Mouse (Mus musculus): Measurements from ENCODE around the gene Olfr711. TPM values are rescaled to one million over a fixed set of nuclear protein-coding genes. Genes with fewer than 3 reads are reported as not detected.
"Not testable (repeated sequence)": the region's sequence is repeated elsewhere in the genome, so short reads cannot be mapped to it uniquely, and the experiment has no call there.

Olfr711 gene
- total RNA-seq (2021): not detected

DNA sequence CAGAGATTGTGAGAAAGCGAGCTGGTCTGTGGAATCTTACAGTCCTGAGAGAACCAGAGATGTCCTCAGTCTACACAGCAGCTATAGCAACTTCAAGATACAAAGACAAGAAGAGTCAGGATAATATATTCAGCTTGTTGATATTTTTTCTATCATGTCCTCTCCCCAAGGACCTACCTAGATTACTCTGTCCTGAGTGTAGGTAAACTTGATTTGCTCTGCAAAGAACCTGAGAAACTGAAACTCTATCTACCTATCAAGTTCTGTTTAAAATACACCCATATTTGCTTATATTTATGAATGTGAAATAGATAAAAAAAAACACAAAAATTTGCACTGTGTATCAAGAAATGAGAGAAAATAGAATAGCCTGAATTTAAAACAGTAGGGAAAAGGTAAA, at the start of gene Olfr711:
TSS of gene Olfr711 (minus strand) at position 101 of the 400 bp plus-strand sequence.
- no peak for DNase-seq (ENCODE audit: extremely low spot score in 1 of 2, low spot score in 1 of 2)

GRCm38 (mm10) chr7:107005972-107006371, 30.7 kb upstream of the Olfr711 start, which contains the start of gene Olfr2:
Gene Olfr2 (minus strand): TSS chr7:107006072.
- DNase-seq (ENCODE audit: extremely low spot score in 1 of 2, low spot score in 1 of 2): no peak

DNA sequence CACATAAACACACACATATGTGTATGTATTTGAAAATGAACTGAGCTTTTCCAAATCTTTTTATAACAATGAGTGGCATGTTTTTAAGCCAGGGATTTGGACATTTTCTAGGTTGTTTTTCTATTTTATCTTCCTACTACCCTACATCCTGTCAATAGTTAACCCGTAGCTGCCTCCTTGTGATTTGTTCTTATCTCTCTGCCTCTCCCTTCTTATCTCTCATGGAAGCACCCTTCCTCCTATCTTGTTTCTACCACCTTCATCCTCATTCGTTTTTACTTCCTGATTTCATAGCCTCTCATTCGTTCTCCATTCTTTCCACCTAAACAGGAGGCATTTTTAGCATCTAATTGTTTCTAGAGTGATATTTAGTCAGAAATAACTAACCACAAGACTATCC, 28.9 kb upstream of the Olfr711 start:
- no peak for DNase-seq (ENCODE audit: extremely low spot score in 1 of 2, low spot score in 1 of 2)

DNA sequence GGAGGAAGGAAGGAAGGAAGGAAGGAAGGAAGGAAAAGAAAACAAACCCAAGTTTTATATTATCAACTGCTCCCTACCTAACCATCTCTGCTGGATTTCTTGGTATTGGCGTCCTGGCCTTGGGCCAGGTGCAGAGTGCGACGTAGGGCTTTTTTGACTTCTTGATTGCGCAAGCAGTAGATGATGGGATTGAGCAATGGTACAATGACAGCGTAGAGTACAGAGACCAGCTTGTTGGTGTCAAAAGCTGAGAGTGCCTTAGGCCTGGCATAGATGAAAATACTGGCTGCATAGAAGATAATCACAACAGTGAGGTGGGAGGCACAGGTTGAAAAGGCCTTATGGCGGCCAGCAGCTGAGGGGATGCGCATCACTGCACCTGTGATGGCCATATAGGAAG, 25.5 kb upstream of the Olfr711 start:
- no peak for DNase-seq (ENCODE audit: extremely low spot score in 1 of 2, low spot score in 1 of 2)

DNA sequence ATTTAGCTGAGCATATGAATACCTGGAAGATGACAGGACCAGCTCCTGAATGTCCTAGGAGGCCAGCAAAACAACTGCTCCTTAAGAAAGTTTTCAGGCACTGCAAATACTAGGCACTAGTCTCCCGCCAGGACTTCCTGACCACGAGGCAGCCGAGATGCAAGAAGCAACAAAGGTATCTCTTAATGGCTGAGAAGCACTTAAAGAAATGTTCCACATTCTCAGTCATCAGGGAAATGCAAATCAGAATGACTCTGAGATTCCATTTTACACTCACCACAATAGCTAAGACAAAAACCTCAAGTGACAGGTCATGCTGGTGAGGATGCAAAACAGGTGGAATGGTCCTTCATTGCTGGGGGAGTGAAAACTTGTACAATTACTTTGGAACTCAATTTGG, 10.0 kb upstream of the Olfr711 start:
- DNase-seq (ENCODE audit: extremely low spot score in 1 of 2, low spot score in 1 of 2): no peak

GRCm38 (mm10) chr7:106967503-106967902, 7.8 kb downstream of the Olfr711 start:
- not testable (repeated sequence) for DNase-seq (ENCODE audit: extremely low spot score in 1 of 2, low spot score in 1 of 2)

DNA sequence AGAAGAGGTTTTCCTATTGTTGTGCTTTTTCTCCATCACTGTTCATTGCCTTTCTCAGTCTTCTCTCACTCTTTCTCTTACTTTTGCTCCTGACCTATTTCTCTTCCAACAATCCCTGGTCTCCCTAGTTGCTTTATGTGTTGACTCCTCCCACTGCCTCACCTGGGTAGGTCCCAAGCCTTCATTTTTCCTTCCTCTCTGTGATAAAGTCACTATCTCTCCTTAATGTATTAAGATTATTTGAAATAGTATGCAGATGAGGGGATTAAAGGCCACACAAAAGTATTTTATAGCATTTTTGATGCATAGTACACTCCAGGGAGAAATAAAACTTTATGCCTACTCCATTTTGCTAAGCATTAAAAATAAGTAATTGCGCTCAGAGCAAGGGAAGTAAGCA, 11.4 kb downstream of the Olfr711 start, which contains the start of gene Olfr6:
TSS of gene Olfr6 (minus strand) at position 101 of the 400 bp plus-strand sequence.
- DNase-seq (ENCODE audit: extremely low spot score in 1 of 2, low spot score in 1 of 2): no peak

- no peak for DNase-seq (ENCODE audit: extremely low spot score in 1 of 2, low spot score in 1 of 2)
These were observed 27.0 kb downstream of the Olfr711 start, which contains the start of gene Olfr710 for GRCm38 (mm10) chr7:106948212-106948611. Gene Olfr710 (minus strand): TSS chr7:106948312.

DNA sequence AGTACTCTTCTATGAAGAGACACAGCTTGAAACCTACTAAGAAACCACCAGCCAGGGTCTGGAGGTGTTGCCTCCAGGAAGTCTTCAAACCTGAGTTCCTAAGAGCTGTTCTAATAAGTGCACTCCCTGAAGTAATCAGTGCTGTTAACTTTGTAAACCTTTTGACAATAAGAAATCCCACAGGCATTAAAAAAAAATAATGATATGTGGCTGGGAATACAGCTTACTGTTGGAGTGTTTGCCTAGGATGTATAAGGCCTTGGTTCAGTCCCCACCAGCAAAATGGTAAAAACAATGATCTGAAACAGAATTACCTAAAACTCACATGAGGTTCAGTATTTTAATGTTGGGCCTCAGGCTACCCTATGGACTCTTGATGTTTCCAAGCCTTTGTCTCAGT, 43.1 kb downstream of the Olfr711 start, which contains the start of gene Olfr709-ps1:
TSS of gene Olfr709-ps1 (minus strand) at position 101 of the 400 bp plus-strand sequence.
- no peak for DNase-seq (ENCODE audit: extremely low spot score in 1 of 2, low spot score in 1 of 2)

DNA sequence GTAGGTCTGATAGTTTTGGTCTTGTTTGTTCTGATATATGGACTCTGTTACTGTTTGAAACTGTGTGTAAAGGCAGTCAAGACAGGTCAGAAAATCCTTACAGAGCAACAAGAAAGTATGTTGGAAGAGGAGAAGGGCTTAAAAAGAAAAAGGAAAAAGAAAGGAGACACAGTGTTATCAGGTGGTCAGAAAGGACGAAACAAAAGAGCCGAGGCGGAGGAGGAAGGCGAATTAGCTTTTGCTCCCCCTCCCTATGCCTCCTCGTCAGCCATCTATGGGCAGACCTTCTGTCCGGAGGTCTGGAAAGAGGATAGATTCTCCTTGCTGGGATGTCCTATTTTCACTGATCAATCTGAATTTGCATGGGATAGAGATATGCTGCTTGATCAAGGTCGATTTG, 54.3 kb downstream of the Olfr711 start:
- DNase-seq (ENCODE audit: extremely low spot score in 1 of 2, low spot score in 1 of 2): not testable (repeated sequence)

Other genes starting within 250 kb of the Olfr711 start
- not detected for gene Olfr697, start 233.0 kb downstream of the Olfr711 start, total RNA-seq (2021)
- not detected for gene Olfr698, start 220.1 kb downstream of the Olfr711 start, total RNA-seq (2021)
- gene Olfr699, start 182.3 kb downstream of the Olfr711 start, total RNA-seq (2021): not detected
- not detected for gene Olfr700, start 166.6 kb downstream of the Olfr711 start, total RNA-seq (2021)
- not detected for gene Olfr701, start 161.3 kb downstream of the Olfr711 start, total RNA-seq (2021)
- gene Olfr702, start 141.6 kb downstream of the Olfr711 start, total RNA-seq (2021): not detected
- gene Olfr703, start 132.1 kb downstream of the Olfr711 start, total RNA-seq (2021): not detected
- not detected for gene Olfr704, start 112.3 kb downstream of the Olfr711 start, total RNA-seq (2021)
- not detected for gene Olfr705, start 98.6 kb downstream of the Olfr711 start, total RNA-seq (2021)
- gene Olfr706, start 87.3 kb downstream of the Olfr711 start, total RNA-seq (2021): not detected
- gene Olfr707, start 74.2 kb downstream of the Olfr711 start, total RNA-seq (2021): not detected
- not detected for gene Olfr1532-ps1, start 67.5 kb downstream of the Olfr711 start, total RNA-seq (2021)
- gene Olfr709-ps1, start 43.2 kb downstream of the Olfr711 start, total RNA-seq (2021): not detected
- not detected for gene Olfr710, start 27.1 kb downstream of the Olfr711 start, total RNA-seq (2021)
- under 1 TPM; 0.07 to 0.10 TPM for gene Olfr6, start 11.5 kb downstream of the Olfr711 start, total RNA-seq (2021)
- not detected for gene Olfr2, start 30.6 kb upstream of the Olfr711 start, total RNA-seq (2021)
- not detected for gene Olfr713, start 55.7 kb upstream of the Olfr711 start, total RNA-seq (2021)
- gene Olfr714, start 95.5 kb upstream of the Olfr711 start, total RNA-seq (2021): not detected
- gene Olfr17, start 117.8 kb upstream of the Olfr711 start, total RNA-seq (2021): not detected
- not detected for gene Olfr715b, start 134.9 kb upstream of the Olfr711 start, total RNA-seq (2021)
- not detected for gene Olfr715, start 155.6 kb upstream of the Olfr711 start, total RNA-seq (2021)
- not detected for gene Olfr716, start 162.9 kb upstream of the Olfr711 start, total RNA-seq (2021)
- not detected for gene Nlrp14, start 191.5 kb upstream of the Olfr711 start, total RNA-seq (2021)
- not detected for gene Rbmxl2, start 234.0 kb upstream of the Olfr711 start, total RNA-seq (2021)